Mouse (Mus musculus) liver, embryonic 11.5 days (tissue): ENCODE data around the gene Ski. TPM values are rescaled to one million over a fixed set of nuclear protein-coding genes. Genes with fewer than 3 reads are reported as not detected.

Experiments
- ATAC-seq: fragments of 200-750 bp; cut with Nextera tagmentation; replicated peaks from 2 replicates; pipeline ENCODE4 v1.8.0; 2017; ENCODE audit warnings: moderate number of reproducible peaks, mild to moderate bottlenecking, moderate TSS enrichment, moderate library complexity; ENCODE audit not compliant: low FRiP score
- DNase-seq: peaks from one replicate; pipeline ENCODE4 v3.0.0-alpha.2; 2017; ENCODE audit warnings: low spot score
- H3K27ac ChIP-seq: fragments of 300-500 bp; sonication (generic); 2 replicates; pipeline ENCODE4 v1.5.1; 2014; ENCODE audit warnings: mild to moderate bottlenecking, low read depth, low read length, control low read depth
- H3K27me3 ChIP-seq: fragments of 300-500 bp; sonication (generic); replicated peaks from 2 replicates; pipeline ENCODE4 v1.6.1; 2014; ENCODE audit warnings: low read length, mixed read lengths; ENCODE audit not compliant: control insufficient read depth, insufficient read depth
- H3K36me3 ChIP-seq: fragments of 300-500 bp; sonication (generic); 2 replicates; pipeline ENCODE4 v1.6.1; 2014; ENCODE audit warnings: mild to moderate bottlenecking, low read length, moderate library complexity, mixed read lengths; ENCODE audit not compliant: control insufficient read depth, insufficient read depth
- H3K4me1 ChIP-seq: fragments of 300-500 bp; sonication (generic); replicated peaks from 2 replicates; pipeline ENCODE4 v1.6.1; 2014; ENCODE audit warnings: low read length, mixed read lengths; ENCODE audit not compliant: control insufficient read depth, insufficient read depth
- H3K4me2 ChIP-seq: fragments of 300-500 bp; sonication (generic); 2 replicates; pipeline ENCODE4 v1.6.1; 2014; ENCODE audit warnings: mild to moderate bottlenecking, control low read depth, moderate library complexity
- H3K4me3 ChIP-seq: fragments of 300-500 bp; sonication (generic); 2 replicates; pipeline ENCODE4 v1.5.1; 2014; ENCODE audit warnings: low read depth, low read length, control low read depth
- H3K9ac ChIP-seq: fragments of 300-500 bp; sonication (generic); 2 replicates; pipeline ENCODE4 v1.6.1; 2014; ENCODE audit warnings: low read depth, low read length, control low read depth
- H3K9me3 ChIP-seq: fragments of 300-500 bp; sonication (generic); 2 replicates; pipeline ENCODE4 v1.6.1; 2016; ENCODE audit warnings: low read length, inconsistent platforms, mixed read lengths; ENCODE audit not compliant: control insufficient read depth
- WGBS: fragments of 180-500 bp; shearing (Covaris S2); extraction: QIAGEN DNeasy Blood & Tissue Kit; methylation state at CpG from one replicate; pipeline ENCODE4 v1.1.7; 2014; 5-methylcytosine and 5-hydroxymethylcytosine counted together
- polyA plus RNA-seq: library from polyadenylated mRNA; unstranded; fragments of >200 nt; fragmentation: Nextera tagmentation; extraction: Ambion mirVana; gene quantifications from 2 replicates; pipeline ENCODE4 v1.2.1, GENCODE M21; 2014

Ski gene
- polyA plus RNA-seq, 1 experiment from 2014 or later: 9.8 TPM

DNA sequence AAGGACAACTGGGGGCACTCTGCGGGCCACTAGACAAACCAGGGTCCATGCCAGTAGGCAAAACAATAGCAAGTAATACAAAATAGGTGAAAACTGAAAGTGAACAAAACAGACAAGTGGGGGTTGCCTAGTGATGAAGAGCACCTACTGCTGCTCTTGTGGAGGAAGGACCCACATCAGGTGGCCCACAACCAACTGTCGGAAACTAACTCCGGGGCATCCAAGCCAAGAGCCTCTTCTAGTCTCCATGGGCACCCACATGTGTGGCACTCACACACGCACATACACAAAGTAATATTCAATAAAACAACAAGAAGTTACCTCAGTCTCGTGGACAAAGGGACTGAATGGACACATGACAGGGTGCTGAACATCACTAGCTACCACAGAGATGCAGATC is 12.9 kb downstream of the Ski start:
- no peak for ATAC-seq
- 89% methylated on average over 5 of the region's 5 CpGs for WGBS

DNA sequence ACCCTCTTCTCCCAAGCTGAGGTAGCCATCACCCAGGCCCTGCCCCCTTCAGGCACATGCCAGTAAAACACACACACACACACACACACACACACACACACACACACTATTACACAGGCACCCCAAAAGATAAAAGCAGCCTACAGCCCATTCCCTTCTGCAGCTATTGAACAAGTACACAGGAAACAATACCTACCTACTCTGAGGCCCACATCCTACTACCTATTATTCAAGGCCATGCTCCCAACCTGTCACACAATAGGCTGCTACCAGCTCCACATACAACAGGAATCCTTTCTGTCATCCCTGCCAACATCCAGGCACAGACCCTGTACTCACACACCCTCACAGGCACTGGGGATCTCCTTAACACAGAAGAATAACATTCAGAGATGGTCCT is 13.3 kb downstream of the Ski start:
- peaks cover 35% of the 10 kb centered on the region for H3K4me1 ChIP-seq

More for the DNA sequence above, 12.9 kb downstream of the Ski start:
- Histone ChIP-seq H3K4me3 (no peak overlapping the region), H3K4me1 (peaks cover 38% of the 10 kb centered on the region), H3K9me3 (no peaks in the 10 kb centered on the region), H3K27me3 (no peaks in the 10 kb centered on the region), H3K4me2 (no peak overlapping the region), H3K9ac (no peak overlapping the region), H3K27ac (no peak overlapping the region), H3K36me3 (peaks cover 3% of the 10 kb centered on the region; the same call in 1 of the 2 replicates)
- no peak for DNase-seq

DNA sequence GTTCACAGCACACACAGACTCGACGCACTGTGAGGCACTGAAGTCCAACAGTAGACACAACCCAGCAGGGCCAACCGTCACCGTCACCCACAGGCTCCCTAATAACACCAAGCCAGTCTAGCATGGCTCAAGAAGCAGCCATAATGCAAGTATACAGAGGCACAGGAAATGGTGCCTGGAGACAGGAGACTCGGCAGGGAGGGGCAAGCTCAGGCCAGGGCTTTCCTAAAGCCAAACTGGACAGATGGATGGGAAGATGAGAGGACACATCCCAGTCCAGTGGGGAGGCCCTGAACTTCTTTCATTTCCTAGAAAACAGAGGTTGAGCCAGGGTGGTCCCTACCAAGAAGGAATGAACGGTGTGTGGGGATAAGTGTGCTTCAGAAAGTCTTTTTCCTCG is 13.8 kb downstream of the Ski start:
- no peak overlapping the region for H3K4me2 ChIP-seq
- H3K9ac ChIP-seq: no peak overlapping the region
- H3K9me3 ChIP-seq: no peaks in the 10 kb centered on the region
- H3K27me3 ChIP-seq: no peaks in the 10 kb centered on the region
- no peak overlapping the region for H3K4me3 ChIP-seq
- H3K27ac ChIP-seq: no peak overlapping the region
- H3K36me3 ChIP-seq: peaks cover 3% of the 10 kb centered on the region; the same call in 1 of the 2 replicates
- H3K4me1 ChIP-seq: peaks cover 31% of the 10 kb centered on the region
- DNase-seq (no peak), ATAC-seq (no peak)
- 74% methylated on average over 7 of the region's 7 CpGs for WGBS

More for the DNA sequence above, 13.3 kb downstream of the Ski start:
- ATAC-seq (no peak), DNase-seq (no peak)
- Histone ChIP-seq H3K4me3 (no peak overlapping the region), H3K4me2 (no peak overlapping the region), H3K27ac (no peak overlapping the region), H3K9ac (no peak overlapping the region), H3K36me3 (peaks cover 3% of the 10 kb centered on the region; the same call in 1 of the 2 replicates), H3K27me3 (no peaks in the 10 kb centered on the region), H3K9me3 (no peaks in the 10 kb centered on the region)

DNA sequence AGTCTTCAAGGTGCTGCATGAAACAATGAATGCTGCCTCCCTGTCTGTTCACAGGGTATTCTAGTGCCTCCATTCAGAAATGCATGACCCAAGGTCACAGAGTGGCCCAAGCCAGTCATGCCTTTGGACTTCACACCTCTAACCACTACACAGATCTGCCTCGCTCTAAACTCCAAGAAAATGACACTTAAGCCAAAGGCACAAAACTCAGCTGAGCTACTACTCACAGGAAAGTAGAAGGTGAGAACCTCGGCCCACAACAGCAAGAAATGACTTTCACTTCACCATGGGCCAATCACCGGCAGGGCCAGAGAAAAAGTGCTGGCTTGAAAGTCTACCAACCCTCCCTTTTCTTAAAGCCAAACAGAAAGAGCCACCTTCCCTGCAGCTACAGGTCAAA is 14.6 kb downstream of the Ski start:
- Histone ChIP-seq H3K9ac (no peak overlapping the region), H3K27ac (no peak overlapping the region), H3K4me1 (peaks cover 30% of the 10 kb centered on the region), H3K36me3 (peaks cover 3% of the 10 kb centered on the region; the same call in 1 of the 2 replicates), H3K27me3 (no peaks in the 10 kb centered on the region), H3K9me3 (no peaks in the 10 kb centered on the region), H3K4me3 (no peak overlapping the region), H3K4me2 (no peak overlapping the region)
- 73% methylated on average over 3 of the region's 3 CpGs for WGBS
- DNase-seq: no peak
- no peak for ATAC-seq

GRCm38 (mm10) chr4:155206498-155206897 is 15.9 kb downstream of the Ski start:
- DNase-seq: no peak
- H3K9ac ChIP-seq: no peak overlapping the region
- peak overlapping the region; percentile 32; the same call in 1 of the 2 replicates for H3K27ac ChIP-seq
- peaks cover 42% of the 10 kb centered on the region for H3K4me1 ChIP-seq
- no peaks in the 10 kb centered on the region for H3K9me3 ChIP-seq
- H3K36me3 ChIP-seq: peaks cover 3% of the 10 kb centered on the region; the same call in 1 of the 2 replicates
- H3K27me3 ChIP-seq: no peaks in the 10 kb centered on the region
- no peak overlapping the region for H3K4me3 ChIP-seq
- H3K4me2 ChIP-seq: no peak overlapping the region
- 60% methylated on average over 7 of the region's 8 CpGs for WGBS
- no peak for ATAC-seq

DNA sequence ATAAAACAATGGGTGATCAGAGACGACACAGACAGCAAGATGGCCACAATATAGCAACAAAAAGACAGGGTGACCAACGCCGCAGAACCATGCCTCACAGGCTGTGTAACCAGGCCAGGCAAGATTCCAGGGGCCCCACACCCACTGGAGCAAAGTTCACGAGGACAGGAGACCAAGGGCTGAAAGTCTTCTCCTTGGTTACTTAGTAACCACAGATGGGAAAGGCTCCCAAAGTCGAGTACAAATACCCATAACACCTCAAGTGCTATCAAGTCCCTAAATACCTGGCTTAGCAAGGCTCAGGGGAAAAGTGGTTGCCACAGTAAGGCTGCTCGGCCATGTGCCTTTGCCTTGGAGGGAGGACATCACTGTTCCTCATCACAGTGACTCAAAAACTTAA is 16.5 kb downstream of the Ski start:
- no peak overlapping the region for H3K4me3 ChIP-seq
- H3K4me1 ChIP-seq: peaks cover 45% of the 10 kb centered on the region
- no peaks in the 10 kb centered on the region for H3K27me3 ChIP-seq
- peak overlapping the region; percentile 50; the same call in 1 of the 2 replicates for H3K27ac ChIP-seq
- ATAC-seq: no peak
- WGBS: 69% methylated on average over 6 of the region's 6 CpGs
- H3K9me3 ChIP-seq: no peaks in the 10 kb centered on the region
- DNase-seq: no peak
- no peak overlapping the region for H3K9ac ChIP-seq
- no peaks in the 10 kb centered on the region; the same call in 1 of the 2 replicates for H3K36me3 ChIP-seq
- peak overlapping the region; percentile 23; the same call in 1 of the 2 replicates for H3K4me2 ChIP-seq

DNA sequence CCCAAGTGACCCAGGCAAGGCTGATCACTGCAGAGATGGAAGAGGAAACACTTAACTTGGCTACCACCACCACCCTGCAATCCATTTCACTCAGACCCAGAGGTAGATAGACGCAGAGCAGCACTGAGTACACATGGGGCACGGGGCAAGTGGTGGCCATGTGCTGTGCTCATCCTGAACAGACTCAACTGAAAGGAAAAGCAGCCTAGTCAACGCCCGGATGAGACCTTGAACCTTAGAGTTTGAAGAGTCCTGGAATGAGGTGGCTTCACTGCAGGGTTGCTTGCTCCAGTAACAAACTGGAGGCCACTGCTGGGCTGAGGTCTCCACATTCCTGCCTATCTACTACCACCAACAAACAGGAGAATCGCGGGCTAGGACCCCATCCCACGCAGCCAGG is 20.6 kb downstream of the Ski start:
- ATAC-seq: no peak
- Histone ChIP-seq H3K36me3 (no peaks in the 10 kb centered on the region), H3K4me1 (peaks cover 50% of the 10 kb centered on the region), H3K27ac (0 out of 2 replicates have a peak overlapping the region, but pooled peaks have one; percentile 3), H3K4me3 (no peak overlapping the region), H3K9ac (no peak overlapping the region), H3K4me2 (no peak overlapping the region; the same call in 1 of the 2 replicates), H3K9me3 (no peaks in the 10 kb centered on the region), H3K27me3 (no peaks in the 10 kb centered on the region)
- DNase-seq: no peak
- WGBS: 76% methylated on average over 7 of the region's 7 CpGs

GRCm38 (mm10) chr4:155200861-155201390 is 21.5 kb downstream of the Ski start:
- Histone ChIP-seq H3K36me3 (no peaks in the 10 kb centered on the region), H3K4me2 (no peak overlapping the region), H3K27ac (peak overlapping the region; percentile 22; the same call in 1 of the 2 replicates), H3K27me3 (no peaks in the 10 kb centered on the region), H3K9me3 (no peaks in the 10 kb centered on the region), H3K9ac (no peak overlapping the region), H3K4me1 (peaks cover 53% of the 10 kb centered on the region), H3K4me3 (no peak overlapping the region)
- no peak for ATAC-seq
- WGBS: 66% methylated on average over 3 of the region's 3 CpGs
- DNase-seq: no peak

- 39% methylated on average over 6 of the region's 6 CpGs for WGBS
- no peak overlapping the region for H3K4me3 ChIP-seq
- no peak overlapping the region for H3K27ac ChIP-seq
- H3K9me3 ChIP-seq: no peaks in the 10 kb centered on the region
- 0 out of 2 replicates have a peak overlapping the region, but pooled peaks have one; percentile 5 for H3K9ac ChIP-seq
- DNase-seq (no peak), ATAC-seq (no peak)
- H3K36me3 ChIP-seq: no peaks in the 10 kb centered on the region
- no peaks in the 10 kb centered on the region for H3K27me3 ChIP-seq
- peaks cover 53% of the 10 kb centered on the region for H3K4me1 ChIP-seq
- no peak overlapping the region for H3K4me2 ChIP-seq
Observed at GRCm38 (mm10) chr4:155197726-155198125, 24.7 kb downstream of the Ski start.
